Mouse (Mus musculus) CH12.LX (cell line): Measurements from ENCODE around the gene Blzf1. TPM values are rescaled to one million over a fixed set of nuclear protein-coding genes. Genes with fewer than 3 reads are reported as not detected.

Source experiments
- DNase-seq: peaks from one replicate; pipeline ENCODE4 v3.0.0-alpha.2; 2013; ENCODE audit errors: extremely low read depth
- H3K27ac ChIP-seq: 2 replicates; pipeline ENCODE4 v1.5.1; 2012; ENCODE audit warnings: low read depth, mild to moderate bottlenecking, control low read depth, moderate library complexity; ENCODE audit not compliant: insufficient read depth
- H3K27me3 ChIP-seq: replicated peaks from 2 replicates; pipeline ENCODE3; 2012; ENCODE audit warnings: inconsistent platforms
- H3K36me3 ChIP-seq, 2 experiments: replicated peaks in 1 of 2; 2 replicates each; pipeline versions ENCODE3 to v1.6.1; 2012; ENCODE audit warnings: inconsistent platforms in 1 of 2, low read length in 1 of 2, mild to moderate bottlenecking in 1 of 2, mixed read lengths in 1 of 2, moderate library complexity in 1 of 2; ENCODE audit not compliant: control insufficient read depth in 1 of 2, insufficient read depth in 1 of 2
- H3K4me1 ChIP-seq, 2 experiments: 2 replicates each; pipeline ENCODE4 v1.6.1; 2012; ENCODE audit warnings: inconsistent platforms in 1 of 2, moderate library complexity in 1 of 2; ENCODE audit not compliant: insufficient read depth in 2 of 2, control insufficient read depth in 1 of 2
- H3K4me2 ChIP-seq: 2 replicates; pipeline ENCODE4 v1.6.1; 2012; ENCODE audit warnings: low read depth, mild to moderate bottlenecking, control low read depth; ENCODE audit not compliant: poor library complexity, insufficient read depth, severe bottlenecking
- H3K4me3 ChIP-seq, 3 experiments: fragments of 150-350 bp in 1 of 3; sonication (generic) in 1 of 3; replicated peaks in 1 of 3; 2 replicates each; pipeline versions ENCODE3 to v1.5.1; 2011 to 2012; ENCODE audit warnings: low read depth in 2 of 3, low read length in 2 of 3, mild to moderate bottlenecking in 2 of 3, moderate library complexity in 2 of 3, control low read depth in 1 of 3, improper control_type of control experiment in 1 of 3, inconsistent platforms in 1 of 3, mixed read lengths in 1 of 3; ENCODE audit not compliant: poor library complexity in 1 of 3
- H3K79me2 ChIP-seq: replicated peaks from 2 replicates; pipeline ENCODE4 v1.6.1; 2012; ENCODE audit warnings: mild to moderate bottlenecking, moderate library complexity; ENCODE audit not compliant: control insufficient read depth, poor library complexity, insufficient read depth, severe bottlenecking; ENCODE audit errors: extremely low read depth
- H3K9ac ChIP-seq: 2 replicates; pipeline ENCODE4 v1.6.1; 2012; ENCODE audit warnings: low read depth, mild to moderate bottlenecking, control low read depth, moderate library complexity; ENCODE audit not compliant: insufficient read depth
- H3K9me3 ChIP-seq: replicated peaks from 2 replicates; pipeline ENCODE3; 2012; ENCODE audit warnings: low read length, inconsistent platforms, mixed read lengths
- ELF1 ChIP-seq: IDR thresholded peaks from 2 replicates; pipeline ENCODE4 v1.6.1; 2014; ENCODE audit warnings: low read depth, mild to moderate bottlenecking, inconsistent platforms, low read length, improper control_type of control experiment
- HCFC1 ChIP-seq: IDR thresholded peaks from 2 replicates; pipeline ENCODE4 v1.6.1; 2012; ENCODE audit warnings: low read depth, mild to moderate bottlenecking, inconsistent platforms, low read length, improper control_type of control experiment
- JUN ChIP-seq: IDR thresholded peaks from 2 replicates; pipeline ENCODE4 v1.6.1; 2011; ENCODE audit warnings: low read depth, mild to moderate bottlenecking, low read length, improper control_type of control experiment, moderate library complexity; ENCODE audit not compliant: insufficient read depth
- KAT2A ChIP-seq: IDR thresholded peaks from 2 replicates; pipeline ENCODE4 v1.6.1; 2012; ENCODE audit warnings: low read length, improper control_type of control experiment, inconsistent platforms; ENCODE audit not compliant: insufficient replicate concordance
- MAX ChIP-seq: IDR thresholded peaks from 2 replicates; pipeline ENCODE4 v1.6.1; 2011; ENCODE audit warnings: low read length, improper control_type of control experiment
- MEF2A ChIP-seq: IDR thresholded peaks from 2 replicates; pipeline ENCODE4 v1.6.1; 2014; ENCODE audit warnings: low read depth, mild to moderate bottlenecking, inconsistent platforms, low read length, improper control_type of control experiment, borderline replicate concordance
- MXI1 ChIP-seq: IDR thresholded peaks from 2 replicates; pipeline ENCODE4 v1.6.1; 2011; ENCODE audit warnings: mild to moderate bottlenecking, low read depth, low read length, improper control_type of control experiment
- MYC ChIP-seq: IDR thresholded peaks from 2 replicates; pipeline ENCODE4 v1.6.1; 2011; ENCODE audit warnings: low read depth, mild to moderate bottlenecking, improper control_type of control experiment, low read length
- NELFE ChIP-seq: IDR thresholded peaks from 2 replicates; pipeline ENCODE4 v1.6.1; 2011; ENCODE audit warnings: low read depth, low read length, improper control_type of control experiment
- NRF1 ChIP-seq: IDR thresholded peaks from 2 replicates; pipeline ENCODE4 v1.6.1; 2014; ENCODE audit warnings: low read depth, mild to moderate bottlenecking, inconsistent platforms, low read length, improper control_type of control experiment, moderate library complexity
- PAX5 ChIP-seq: IDR thresholded peaks from 2 replicates; pipeline ENCODE4 v1.6.1; 2012; ENCODE audit warnings: low read length, inconsistent platforms, mixed read lengths
- POLR2A ChIP-seq: IDR thresholded peaks from 2 replicates; pipeline ENCODE4 v1.6.1; 2011; ENCODE audit warnings: low read depth, mild to moderate bottlenecking, improper control_type of control experiment, low read length
- POLR2AphosphoS2 ChIP-seq: IDR thresholded peaks from 2 replicates; pipeline ENCODE4 v1.6.1; 2011; ENCODE audit warnings: low read depth, low read length, improper control_type of control experiment
- RCOR1 ChIP-seq: conservative IDR thresholded peaks from 2 replicates; pipeline ENCODE4 v1.6.1; 2012; ENCODE audit warnings: low read depth, mild to moderate bottlenecking, inconsistent platforms, low read length, improper control_type of control experiment
- SIN3A ChIP-seq: IDR thresholded peaks from 2 replicates; pipeline ENCODE4 v1.6.1; 2012; ENCODE audit warnings: low read length, improper control_type of control experiment, inconsistent platforms
- SMC3 ChIP-seq: IDR thresholded peaks from 2 replicates; pipeline ENCODE4 v1.6.1; 2011; ENCODE audit warnings: low read depth, low read length, improper control_type of control experiment
- TBP ChIP-seq: conservative IDR thresholded peaks from 2 replicates; pipeline ENCODE4 v1.6.1; 2011; ENCODE audit warnings: low read depth, low read length, improper control_type of control experiment
- TCF12 ChIP-seq: IDR thresholded peaks from 2 replicates; pipeline ENCODE4 v1.6.1; 2014; ENCODE audit warnings: low read depth, mild to moderate bottlenecking, inconsistent platforms, low read length, improper control_type of control experiment
- ZC3H11A ChIP-seq: IDR thresholded peaks from 2 replicates; pipeline ENCODE4 v1.6.1; 2012; ENCODE audit warnings: low read depth, mild to moderate bottlenecking, inconsistent platforms, low read length, improper control_type of control experiment
- ZMIZ1 ChIP-seq: IDR thresholded peaks from 2 replicates; pipeline ENCODE4 v1.6.1; 2012; ENCODE audit warnings: low read depth, mild to moderate bottlenecking, inconsistent platforms, low read length, improper control_type of control experiment
- ZNF384 ChIP-seq: IDR thresholded peaks from 2 replicates; pipeline ENCODE4 v1.6.1; 2012; ENCODE audit warnings: low read depth, low read length, improper control_type of control experiment, inconsistent platforms
- dilution Hi-C: fragments of 300-500 bp; cut with MboI; formaldehyde crosslinking; loops from 2 replicates; pipeline ENCODE4 v1.14.3; 2020; ENCODE audit warnings: low sequenced_read_pairs; ENCODE audit not compliant: extremely low pct_unique_long_range_greater_than_20kb, extremely low pct_ligation_motif_present
- in situ Hi-C: fragments of 300-500 bp; cut with MboI; formaldehyde crosslinking; loops from 3 replicates; pipeline ENCODE4 v1.14.3; 2019; ENCODE audit warnings: low sequenced_read_pairs, low pct_ligation_motif_present, low pct_unique_long_range_greater_than_20kb, mixed read lengths
- polyA plus RNA-seq: library from polyadenylated mRNA; unstranded; fragments of >175 nt; gene quantifications from 2 replicates; pipeline ENCODE4 v1.2.1, GENCODE M21; 2012; ENCODE audit warnings: low read depth; ENCODE audit not compliant: insufficient read length
- total RNA-seq, 2 experiments: library from RNA; depleted of rRNA; stranded (reverse); fragments of 300-350 nt in 1 of 2; fragments of >200 nt in 1 of 2; gene quantifications; 2 replicates each; pipeline ENCODE4 v1.2.3; 2012 to 2014

Blzf1 gene
- total and polyA plus RNA-seq, 3 experiments: 13.7 to 22.2 (median 18.8) TPM

DNA sequence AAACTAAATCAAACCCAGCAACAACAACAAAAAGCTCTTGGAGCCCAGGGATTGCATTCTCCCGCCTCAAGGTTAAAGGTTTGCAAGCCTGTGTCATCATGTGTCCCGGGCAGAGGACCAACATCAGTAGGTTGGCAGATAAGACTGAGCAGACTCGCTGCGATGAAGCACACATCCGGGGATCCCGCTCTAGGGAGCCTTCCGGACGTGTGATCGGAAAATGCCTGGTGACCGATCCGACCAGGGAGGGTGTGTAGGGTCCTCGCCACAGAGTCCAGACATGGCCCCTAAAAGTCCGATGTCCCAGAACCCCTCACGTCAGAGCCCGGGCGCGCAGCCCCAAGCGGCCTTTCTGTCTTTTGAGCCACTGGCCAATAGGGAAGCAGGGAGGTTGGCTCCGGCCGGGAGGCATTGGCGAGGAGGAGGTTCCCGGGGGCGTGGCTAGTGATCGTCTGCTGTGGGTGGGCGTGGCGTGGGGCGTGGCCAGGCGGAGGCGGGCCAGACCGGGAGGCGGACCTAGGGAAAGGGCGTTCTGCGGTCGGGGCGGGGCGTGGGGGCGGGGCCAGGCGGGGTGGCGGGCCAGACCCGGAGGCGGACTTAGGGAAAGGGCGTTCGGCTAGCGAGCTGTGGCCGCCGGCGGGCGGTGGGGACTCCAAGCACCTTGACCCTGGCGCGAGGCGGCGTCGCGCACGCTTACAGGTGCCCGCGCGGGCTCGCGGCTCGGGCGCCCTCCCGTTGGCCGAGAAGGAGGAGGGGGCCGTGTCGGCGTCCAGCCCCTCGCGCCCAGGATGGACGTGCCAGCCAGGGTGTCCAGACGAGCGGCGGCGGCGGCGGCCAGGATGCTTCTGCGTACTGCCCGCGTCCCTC lies 58.6 kb downstream of the Blzf1 start, which contains the start of gene Slc19a2:
Gene Slc19a2 (plus strand): TSS at position 582 of the 867 bp plus-strand sequence.
- Histone ChIP-seq H3K4me1 (peaks cover 5 to 24% of the 10 kb centered on the region in 2 experiments), H3K27me3 (no peaks in the 10 kb centered on the region), H3K9ac (peak within 1 kb of the TSS; percentile 91), H3K4me3 (peak within 1 kb of the TSS; percentile 79 to 99 (median 85)), H3K79me2 (peaks cover 31% of the 10 kb centered on the region), H3K4me2 (peak within 1 kb of the TSS; percentile 60), H3K9me3 (no peaks in the 10 kb centered on the region), H3K27ac (peak within 1 kb of the TSS; percentile 62), H3K36me3 (peaks cover 0 to 3% of the 10 kb centered on the region in 2 experiments)
- DNase-seq: peak; percentile 96
- TF ChIP-seq MYC: no peak
- peak; percentile 67; the same call in 1 of the 2 replicates for TF ChIP-seq POLR2AphosphoS2
- peak; percentile 50 for TF ChIP-seq HCFC1
- TF ChIP-seq SIN3A: peak; percentile 42; the same call in 1 of the 2 replicates
- TF ChIP-seq MXI1: no peak
- TF ChIP-seq PAX5: no peak
- TF ChIP-seq TBP: peak; percentile 65
- peak; percentile 39; the same call in 1 of the 2 replicates for TF ChIP-seq ELF1
- TF ChIP-seq MEF2A: 0 out of 2 replicates have a peak, but pooled peaks have one; percentile 7
- TF ChIP-seq JUN: no peak
- no peak for TF ChIP-seq ZNF384
- no peak for TF ChIP-seq RCOR1
- TF ChIP-seq MAX: no peak; the same call in none of the 2 replicates
- TF ChIP-seq ZMIZ1: peak; percentile 51; the same call in 1 of the 2 replicates
- TF ChIP-seq KAT2A: 0 out of 2 replicates have a peak, but pooled peaks have one; percentile 38
- TF ChIP-seq NELFE: peak; percentile 84
- TF ChIP-seq ZC3H11A: no peak
- TF ChIP-seq NRF1: peak; percentile 70
- TF ChIP-seq TCF12: peak; percentile 27
- TF ChIP-seq SMC3: no peak
- TF ChIP-seq POLR2A: peak; percentile 93
- in situ Hi-C loops (no loop called here), dilution Hi-C loops (no loop called here)
